Mouse (Mus musculus) adrenal gland, postnatal 4 days (tissue): ENCODE measurements at regions not wholly inside any gene's neighbourhood (a gene's known extent, or its start where the extent isn't known, plus 50 kb on each side); places are given as distances from the start of the nearest gene placed in this dataset.

Experiments used
- DNase-seq, 2 experiments: peaks; one replicate each; pipeline ENCODE4 v3.0.0; 2021 to 2022; ENCODE audit warnings: low spot score in 2 of 2, mixed read lengths in 2 of 2

DNA sequence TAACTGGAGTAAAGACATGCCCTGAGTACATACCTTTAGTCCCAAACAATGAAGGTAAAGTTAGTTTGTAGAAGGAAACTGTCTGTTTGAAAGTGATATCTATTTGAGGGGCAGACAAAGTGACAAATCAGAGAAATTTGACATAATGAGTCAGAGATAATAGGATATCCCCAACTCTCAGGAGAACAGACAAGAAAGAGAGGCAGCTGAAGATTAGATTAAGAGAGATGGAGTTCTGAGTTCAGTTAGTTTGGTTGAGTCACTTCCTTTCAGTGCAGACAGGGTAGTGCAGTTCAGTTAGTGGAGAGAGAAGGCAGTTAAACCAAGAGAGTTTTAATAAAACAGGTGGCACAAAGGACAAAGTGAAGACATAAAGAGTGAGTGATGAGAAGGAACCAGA is 477.4 kb upstream of the Diaph2 start:
- DNase-seq, result no peak

DNA sequence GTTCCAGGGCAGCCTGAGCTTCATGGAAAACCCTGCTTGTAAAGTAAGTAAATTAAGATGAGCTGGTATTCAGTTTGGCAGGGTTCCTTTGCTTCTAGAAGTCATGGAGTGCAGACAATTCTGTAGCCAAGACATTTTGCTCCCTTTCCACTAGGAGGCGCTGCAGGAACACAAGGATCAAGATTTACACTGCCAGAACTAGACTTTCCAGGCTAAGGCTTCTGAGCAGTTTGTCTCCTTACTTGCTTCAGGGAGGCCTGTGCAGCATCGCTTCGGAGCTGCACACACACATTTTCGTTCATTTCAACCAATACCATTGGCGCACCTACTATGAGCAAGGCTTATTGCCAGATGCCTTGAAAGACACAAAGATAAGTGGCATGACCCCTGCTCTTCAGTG is 445.6 kb upstream of the Diaph2 start:
- DNase-seq, result peak in 1 of 2 experiments; percentile 16

DNA sequence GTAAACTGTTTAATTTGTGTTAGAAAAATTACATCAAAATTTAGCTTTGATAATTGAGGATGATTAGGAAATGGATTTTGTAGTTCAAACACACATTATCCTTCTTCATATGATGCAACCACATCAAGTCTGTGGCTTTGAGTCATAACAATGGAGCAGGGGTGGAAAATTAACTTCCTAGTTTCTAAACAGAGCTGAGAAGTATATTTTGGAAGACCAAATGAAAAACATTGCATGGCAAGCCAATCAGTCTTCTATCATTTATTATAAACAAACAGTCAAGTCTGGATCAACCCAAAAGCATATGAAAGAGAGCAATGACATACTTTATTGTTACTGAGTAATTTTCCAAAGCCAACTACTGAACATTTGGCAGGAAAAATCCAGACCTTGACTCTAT is 440.2 kb upstream of the Diaph2 start:
- DNase-seq, result no peak

DNA sequence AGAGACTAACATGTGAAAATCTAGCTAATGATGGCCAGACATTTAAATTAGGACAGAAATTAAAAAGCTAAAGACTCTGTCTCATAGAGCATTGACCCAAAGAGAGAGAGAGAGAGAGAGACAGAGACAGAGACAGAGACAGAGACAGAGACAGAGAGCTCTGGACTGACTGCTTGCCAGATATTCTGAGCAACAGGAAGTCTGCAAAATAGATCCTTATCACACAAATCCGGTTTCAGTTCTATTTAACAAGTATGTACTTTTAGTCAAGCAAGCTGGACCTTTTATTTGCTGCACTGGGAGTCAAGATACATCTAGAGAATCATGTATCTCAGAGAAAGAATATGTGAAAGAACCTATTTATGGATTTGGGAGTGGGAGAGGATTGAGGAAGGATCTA is 420.1 kb upstream of the Diaph2 start:
- DNase-seq, result no peak

DNA sequence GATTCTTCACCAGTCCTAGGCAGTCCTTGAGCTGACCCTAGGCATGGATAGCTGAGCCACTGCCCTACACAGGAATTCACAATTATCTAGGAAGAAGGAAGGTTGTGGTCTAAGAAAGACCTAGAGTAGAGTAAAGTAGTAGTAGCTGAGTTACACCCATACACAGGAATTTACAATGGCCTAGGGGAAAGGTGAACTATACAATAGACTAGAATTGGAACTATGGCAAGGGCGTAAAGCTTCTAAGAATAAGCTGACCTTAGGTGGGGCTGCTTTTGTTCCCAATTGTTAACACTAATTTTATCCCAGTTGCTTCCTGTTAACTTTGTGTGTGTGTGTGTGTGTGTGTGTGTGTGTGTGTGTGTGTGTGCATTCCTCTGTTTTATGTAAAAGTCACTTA is 416.7 kb upstream of the Diaph2 start:
- no peak for DNase-seq
